Mouse (Mus musculus): Measurements from ENCODE around the gene Mri1.

- TF ChIP-seq CTCF (conservative IDR thresholded peaks at IDR 0.05; ENCODE audit: low read length) (no peak), NANOG (IDR thresholded peaks at IDR 0.05; ENCODE audit: borderline replicate concordance, low read length) (no peak)
These were observed 39.0 kb downstream of the Mri1 start for GRCm38 (mm10) chr8:84218143-84218542.

Measured in E14TG2a.4 (cell line).